ENCODE assay signal across 3 mouse cellular contexts in the genomic region with DNA sequence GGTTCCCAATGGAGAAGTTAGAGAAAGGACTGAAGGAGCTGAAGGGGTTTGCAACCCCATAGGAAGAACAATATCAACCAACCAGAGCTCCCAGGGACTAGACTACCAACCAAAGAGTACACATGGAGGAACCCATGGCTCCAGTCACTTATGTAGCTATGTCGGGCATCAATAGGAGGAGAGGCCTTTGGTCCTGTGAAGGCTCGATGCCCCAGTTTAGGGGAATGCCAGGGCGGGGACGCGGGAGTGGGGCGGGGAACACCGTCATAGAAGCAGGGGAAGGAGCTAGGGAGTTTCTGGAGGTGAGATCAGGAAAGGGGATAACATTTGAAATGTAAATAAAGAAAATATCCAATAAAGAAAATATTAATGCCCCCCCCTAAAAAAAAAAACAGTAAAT. TPM values are rescaled to one million over a fixed set of nuclear protein-coding genes. Genes with fewer than 3 reads are reported as not detected.
"Had no signal": no experiment of that assay in that cellular context is flagged by ENCODE, and none has a peak within 500 bp of the region (broad histone marks: within the 10 kb centered on the region; RNA-seq: fewer than 3 reads in every experiment).

No protein-coding gene starts in this region.

RNA-seq across cellular contexts. Expression of a gene that starts 12.8 kb away (rescaled TPM):
- polyA plus RNA-seq: hindbrain, embryonic 13.5 days; hindbrain, postnatal 0 days; kidney, embryonic 14.5 days had no signal
